Mouse (Mus musculus): ENCODE data around the gene Bhlhe23.

Gene Bhlhe23

GRCm38 (mm10) chr2:180775641-180776040 is 1.1 kb downstream of the Bhlhe23 start:
- no peak for DNase-seq (ENCODE audit: low spot score)

GRCm38 (mm10) chr2:180775223-180775622 is 1.5 kb downstream of the Bhlhe23 start:
- DNase-seq (ENCODE audit: low spot score), result no peak

- no peak for DNase-seq (ENCODE audit: low spot score)
Measured at GRCm38 (mm10) chr2:180765713-180766112, 11.0 kb downstream of the Bhlhe23 start.

GRCm38 (mm10) chr2:180764986-180765385 is 11.7 kb downstream of the Bhlhe23 start:
- peak; percentile 52 for DNase-seq (ENCODE audit: low spot score)

GRCm38 (mm10) chr2:180758513-180759263 is 18.0 kb downstream of the Bhlhe23 start:
- peak; percentile 48 for DNase-seq (ENCODE audit: low spot score)

- DNase-seq (ENCODE audit: low spot score), result no peak
Measured at GRCm38 (mm10) chr2:180756786-180757185, 19.9 kb downstream of the Bhlhe23 start.

- peak; percentile 79 for DNase-seq (ENCODE audit: low spot score)
Measured at GRCm38 (mm10) chr2:180755896-180756295, 20.8 kb downstream of the Bhlhe23 start.

GRCm38 (mm10) chr2:180754976-180755688 is 21.6 kb downstream of the Bhlhe23 start:
- DNase-seq (ENCODE audit: low spot score), result no peak

GRCm38 (mm10) chr2:180748904-180749303 is 27.8 kb downstream of the Bhlhe23 start:
- no peak for DNase-seq (ENCODE audit: low spot score)

GRCm38 (mm10) chr2:180746569-180747192 is 30.0 kb downstream of the Bhlhe23 start:
- no peak for DNase-seq (ENCODE audit: low spot score)

- DNase-seq (ENCODE audit: low spot score), result peak; percentile 96
Measured at GRCm38 (mm10) chr2:180745248-180745927, 31.3 kb downstream of the Bhlhe23 start.

GRCm38 (mm10) chr2:180743321-180743720 is 33.4 kb downstream of the Bhlhe23 start:
- no peak for DNase-seq (ENCODE audit: low spot score)

- DNase-seq (ENCODE audit: low spot score), result no peak
Measured at GRCm38 (mm10) chr2:180742820-180743219, 33.9 kb downstream of the Bhlhe23 start.

GRCm38 (mm10) chr2:180741421-180741820 is 35.3 kb downstream of the Bhlhe23 start:
- no peak for DNase-seq (ENCODE audit: low spot score)

GRCm38 (mm10) chr2:180740349-180740748 is 36.4 kb downstream of the Bhlhe23 start:
- no peak for DNase-seq (ENCODE audit: low spot score)

- DNase-seq (ENCODE audit: low spot score), result no peak
Measured at GRCm38 (mm10) chr2:180737984-180738383, 38.7 kb downstream of the Bhlhe23 start.

GRCm38 (mm10) chr2:180735232-180735631 is 41.5 kb downstream of the Bhlhe23 start:
- DNase-seq (ENCODE audit: low spot score), result no peak

- no peak for DNase-seq (ENCODE audit: low spot score)
Measured at GRCm38 (mm10) chr2:180731984-180732383, 44.7 kb downstream of the Bhlhe23 start.

GRCm38 (mm10) chr2:180731036-180731435 is 45.7 kb downstream of the Bhlhe23 start:
- DNase-seq (ENCODE audit: low spot score), result no peak

GRCm38 (mm10) chr2:180727613-180728021 is 49.1 kb downstream of the Bhlhe23 start:
- no peak for DNase-seq (ENCODE audit: low spot score)

GRCm38 (mm10) chr2:180726658-180727442 is 49.9 kb downstream of the Bhlhe23 start:
- DNase-seq (ENCODE audit: low spot score), result no peak

All from retina, embryonic 14.5 days (tissue).